ENCODE assay signal across 32 mouse cellular contexts in the genomic region with DNA sequence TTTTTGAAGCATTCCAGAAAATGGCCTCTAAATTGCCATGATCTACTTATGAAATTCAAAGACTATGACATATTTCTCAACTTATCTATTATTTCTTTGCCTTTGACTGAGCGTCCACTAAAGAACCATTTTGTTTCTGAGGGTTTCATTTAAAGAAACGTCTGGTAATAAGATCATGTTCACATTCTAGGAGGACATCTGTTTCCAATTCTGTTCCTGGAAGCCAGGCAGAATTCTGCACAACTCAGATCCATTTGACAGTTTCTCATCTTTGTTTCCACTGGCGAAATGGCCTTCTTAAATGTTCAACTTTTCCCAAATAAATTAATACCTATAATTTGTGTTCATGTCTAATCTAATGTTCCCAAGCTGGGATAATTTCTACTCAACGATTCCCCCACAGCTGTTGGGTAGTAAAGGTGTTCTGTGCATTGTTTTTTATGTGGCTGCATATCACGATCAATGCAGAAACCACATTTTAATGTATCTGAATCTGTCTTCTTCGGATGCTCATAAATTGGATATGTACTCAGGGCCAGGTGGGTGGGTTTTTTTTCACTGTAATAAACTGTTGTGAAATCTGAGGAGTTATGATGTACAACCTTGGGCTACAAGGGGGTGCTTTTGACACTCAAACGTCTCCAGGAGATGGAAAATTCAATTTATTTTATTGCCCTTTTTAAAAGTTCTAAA.
DNase-seq lines count a peak whose midpoint lies in the region; ATAC-seq lines count a peak whose summit lies in the region.
"Had no signal": no experiment of that assay in that cellular context is flagged by ENCODE, and none has a peak within 500 bp of the region (broad histone marks: within the 10 kb centered on the region; RNA-seq: fewer than 3 reads in every experiment).

No protein-coding gene starts in this region.

- 0 out of 2 replicates have a peak, but pooled peaks have one; percentile 58 for ATAC-seq in limb, embryonic 15.5 days (ENCODE audit: insufficient number of reproducible peaks, low FRiP score, low TSS enrichment, low read depth)
- no peak for ATAC-seq in forebrain, embryonic 15.5 days (replicated peaks)
- ATAC-seq: activated CD4-positive, CD25-positive, alpha-beta regulatory T cell, adult 4 months; forebrain, postnatal 0 days; inflammation-experienced regulatory T-cells, adult 6 months; lung, postnatal 0 days had no signal

- no peaks in the 10 kb centered on the region for H3K27me3 ChIP-seq in limb, embryonic 15.5 days
- no peaks in the 10 kb centered on the region for H3K27me3 ChIP-seq in forebrain, embryonic 15.5 days
- H3K27me3 ChIP-seq: embryonic facial prominence, embryonic 15.5 days; heart, embryonic 13.5 days; kidney, embryonic 15.5 days; liver, embryonic 13.5 days had no signal

- H3K27ac ChIP-seq in limb, embryonic 15.5 days: peak overlapping the region; percentile 22; the same call in 1 of the 2 replicates
- no peak overlapping the region for H3K27ac ChIP-seq in forebrain, embryonic 15.5 days (replicated peaks)
- H3K27ac ChIP-seq: embryonic facial prominence, embryonic 15.5 days; heart, embryonic 13.5 days; hindbrain, embryonic 14.5 days; kidney, embryonic 15.5 days; layer of hippocampus, adult 2 months; liver, embryonic 13.5 days; macrophage had no signal

- H3K9me3 ChIP-seq in limb, embryonic 15.5 days: no peaks in the 10 kb centered on the region
- H3K9me3 ChIP-seq in forebrain, embryonic 15.5 days: no peaks in the 10 kb centered on the region
- H3K9me3 ChIP-seq: embryonic facial prominence, embryonic 15.5 days; heart, embryonic 13.5 days; kidney, embryonic 15.5 days; liver, embryonic 13.5 days had no signal

- WGBS in limb, embryonic 15.5 days: 19% methylated on average over 7 of the region's 7 CpGs
- WGBS in forebrain, embryonic 15.5 days: 84% methylated on average over 7 of the region's 7 CpGs

- H3K4me3 ChIP-seq in limb, embryonic 15.5 days: no peak overlapping the region
- no peak overlapping the region for H3K4me3 ChIP-seq in forebrain, embryonic 15.5 days
- H3K4me3 ChIP-seq: embryonic facial prominence, embryonic 15.5 days; heart, embryonic 13.5 days; kidney, embryonic 15.5 days; layer of hippocampus, adult 2 months; liver, embryonic 13.5 days had no signal

- H3K4me2 ChIP-seq in limb, embryonic 15.5 days: no peak overlapping the region
- H3K4me2 ChIP-seq in forebrain, embryonic 15.5 days (replicated peaks): no peak overlapping the region
- H3K4me2 ChIP-seq: embryonic facial prominence, embryonic 15.5 days; heart, embryonic 13.5 days; hindbrain, embryonic 14.5 days; kidney, embryonic 15.5 days; liver, embryonic 13.5 days had no signal

- H3K36me3 ChIP-seq in limb, embryonic 15.5 days: no peaks in the 10 kb centered on the region
- no peaks in the 10 kb centered on the region for H3K36me3 ChIP-seq in forebrain, embryonic 15.5 days
- H3K36me3 ChIP-seq: embryonic facial prominence, embryonic 15.5 days; heart, embryonic 13.5 days; kidney, embryonic 15.5 days; liver, embryonic 13.5 days had no signal

- DNase-seq in 3T3-L1 (ENCODE audit: low read depth, low spot score) (peak; percentile 68), adipocyte (ENCODE audit: low spot score) (peak; percentile 16)
- peak; percentile 16 for DNase-seq in fibroblast of lung, adult 2 months (ENCODE audit: low read depth)
- no peak for DNase-seq in cerebellum, adult 9-11 months
- DNase-seq in layer of hippocampus, adult 9-10 months (ENCODE audit: low spot score): no peak
- DNase-seq: adrenal gland, adult 8-10 months; B cell, adult 2 months; cerebellum, adult 9-10 months; forebrain, postnatal 0 days; gastrocnemius, postnatal 10 days; heart, postnatal 10 days; kidney, adult 11 months; kidney, postnatal 25 days; layer of hippocampus, postnatal 36 days; liver, embryonic 13.5 days; lung, adult 18-20 months; midbrain, embryonic 14.5 days; retina, postnatal 1 day; right cerebral cortex, postnatal 25 days; spleen, adult 18-20 months; thymus, postnatal 14 days had no signal

- 0 out of 2 replicates have a peak, but pooled peaks cover 2% of the 10 kb centered on the region for H3K4me1 ChIP-seq in limb, embryonic 15.5 days
- H3K4me1 ChIP-seq in forebrain, embryonic 15.5 days: no peaks in the 10 kb centered on the region
- H3K4me1 ChIP-seq: embryonic facial prominence, embryonic 15.5 days; kidney, embryonic 15.5 days; liver, embryonic 13.5 days had no signal

- no peak overlapping the region for H3K9ac ChIP-seq in limb, embryonic 15.5 days
- H3K9ac ChIP-seq in forebrain, embryonic 15.5 days (replicated peaks): no peak overlapping the region
- H3K9ac ChIP-seq: embryonic facial prominence, embryonic 15.5 days; forebrain, postnatal 0 days; heart, embryonic 13.5 days; hindbrain, embryonic 14.5 days; kidney, embryonic 15.5 days; liver, embryonic 13.5 days had no signal

Comparison
In these comparisons a context has a peak if more than half of its experiments do, and no peak if none do; other contexts are left out.
1. DNase-seq: peak in 3T3-L1 (single experiment), adipocyte (single experiment) and fibroblast of lung, adult 2 months (single experiment); none in cerebellum, adult 9-11 months (single experiment) and layer of hippocampus, adult 9-10 months (single experiment).